Mouse (Mus musculus) thymus, postnatal 10 days (tissue): ENCODE data around the gene Maml3.
A peak's percentile ranks its signal among the peaks of the same experiment; 100 is the strongest.

Source experiments
- DNase-seq, 2 experiments: peaks; one replicate each; pipeline ENCODE4 v3.0.0; 2021; ENCODE audit warnings: low spot score in 2 of 2

The Maml3 gene

DNA sequence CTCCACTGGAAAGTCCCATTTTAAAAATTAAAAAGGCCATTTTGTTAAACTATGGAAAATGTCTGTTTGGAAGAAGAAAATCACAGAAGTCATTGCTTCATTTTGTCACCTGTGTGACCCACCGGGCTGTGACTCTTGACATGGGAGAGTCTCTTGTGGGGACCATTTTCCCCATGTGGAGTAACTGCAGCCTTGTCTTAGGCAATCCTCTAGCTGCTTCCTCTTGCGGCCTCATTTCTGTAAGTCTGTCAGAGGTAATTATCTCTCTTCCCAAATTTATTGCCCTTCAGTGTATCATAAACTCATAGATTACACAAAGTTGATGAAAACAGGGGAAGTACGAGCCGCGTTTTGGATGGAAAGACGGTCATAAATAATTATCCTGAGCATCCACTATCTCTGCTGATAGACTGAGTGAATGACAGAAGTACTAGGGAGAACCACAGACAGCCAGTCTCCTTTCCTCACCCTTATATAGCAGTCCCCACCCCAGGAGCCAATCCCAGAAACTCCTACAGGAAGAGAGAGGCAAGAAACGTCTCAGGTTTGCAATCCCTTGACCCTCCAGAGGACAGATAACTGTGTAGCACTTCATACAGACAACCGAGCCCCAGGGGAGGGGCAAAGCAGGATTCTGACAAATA is 14.5 kb downstream of the Maml3 start:
- DNase-seq, result no peak

DNA sequence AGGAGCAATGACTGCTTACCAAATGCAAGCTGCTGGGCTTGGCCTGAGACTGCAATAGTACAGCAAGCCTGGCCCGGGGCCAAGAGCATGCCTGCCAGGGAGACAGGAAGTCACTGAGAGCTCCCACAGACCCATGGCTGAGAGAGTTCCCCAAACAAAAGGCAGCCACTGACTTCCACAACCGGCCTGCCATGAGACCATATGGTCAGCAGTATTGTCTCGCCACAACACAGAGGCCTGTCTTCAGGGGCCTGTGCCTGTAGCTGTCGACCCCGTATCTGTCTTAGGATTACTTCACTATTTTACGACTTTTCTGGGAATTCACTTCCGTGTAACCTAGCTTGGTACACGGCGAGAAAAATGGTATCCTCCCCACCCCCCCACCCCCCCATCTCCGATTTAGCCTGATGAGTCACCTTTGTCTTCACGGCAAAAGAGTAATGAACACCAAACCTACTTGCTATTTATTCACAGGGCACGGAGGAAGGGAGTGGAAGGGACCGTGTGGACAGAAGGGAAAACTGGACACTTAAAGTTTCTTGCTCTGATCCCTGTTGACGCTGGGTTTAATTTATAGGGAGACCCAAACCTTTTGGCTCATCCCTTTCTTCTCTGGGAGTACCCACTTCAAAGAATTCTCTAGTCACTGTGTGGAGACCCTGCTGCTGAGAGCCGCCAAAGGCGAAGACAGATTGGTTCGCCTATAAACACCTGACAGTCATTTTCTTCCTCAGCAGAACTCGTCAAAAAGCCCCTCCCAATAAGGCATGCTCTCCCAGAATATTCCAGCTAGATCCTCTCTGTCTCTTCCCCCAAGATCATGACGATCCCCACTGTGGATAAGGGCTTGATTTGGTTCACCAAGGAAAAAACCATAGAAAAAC is 16.2 kb downstream of the Maml3 start:
- peak; percentile 68 to 81 for DNase-seq

DNA sequence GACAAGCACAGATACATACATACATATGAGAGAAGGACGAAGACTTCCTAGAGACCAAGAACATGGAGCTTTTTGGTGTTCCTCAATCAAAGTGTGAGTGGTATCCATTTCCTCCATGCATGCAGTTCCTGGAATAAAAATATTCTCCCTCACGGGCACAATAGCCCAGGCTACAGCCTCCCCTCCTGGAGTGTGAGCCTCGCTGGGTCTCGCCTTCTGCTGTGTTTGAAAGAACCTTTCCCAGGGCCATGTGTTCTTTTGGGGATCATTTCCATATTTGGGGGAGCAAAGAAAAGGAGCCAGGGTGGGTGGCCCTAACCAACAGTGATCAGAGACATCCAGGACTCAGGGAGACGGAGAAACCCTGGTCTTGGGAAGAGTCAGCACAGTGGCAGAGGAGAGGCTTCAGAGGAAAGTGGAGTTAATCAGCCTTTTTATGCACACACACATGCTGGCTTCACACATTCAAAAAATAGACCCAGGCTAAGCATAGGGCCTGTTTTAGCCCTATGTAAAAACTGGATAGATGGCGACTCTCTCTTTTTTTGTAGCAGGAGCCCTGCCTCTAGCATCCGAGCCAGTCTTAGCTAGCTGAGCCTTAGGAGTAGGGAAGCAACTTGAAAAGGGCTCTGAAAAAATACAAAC is 17.1 kb downstream of the Maml3 start:
- DNase-seq, result no peak

DNA sequence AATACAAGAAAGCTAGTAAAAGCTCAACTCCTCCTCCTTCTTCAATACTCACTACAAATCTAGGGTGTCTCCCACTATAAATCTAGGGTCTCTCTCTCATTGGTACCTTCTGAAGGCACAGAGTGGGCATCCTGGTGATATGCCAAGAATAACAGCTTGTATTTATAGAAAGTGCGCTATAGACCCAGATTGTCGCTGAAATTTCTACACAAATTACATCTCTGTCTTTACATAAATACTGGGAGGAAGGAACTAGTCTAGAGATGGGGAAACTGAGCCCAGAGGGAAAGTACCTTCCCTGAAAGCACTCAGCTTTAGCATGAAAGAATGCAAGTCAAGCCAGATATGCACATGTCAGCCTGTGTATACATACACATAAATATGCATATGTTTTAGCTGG is 26.1 kb downstream of the Maml3 start:
- no peak for DNase-seq

DNA sequence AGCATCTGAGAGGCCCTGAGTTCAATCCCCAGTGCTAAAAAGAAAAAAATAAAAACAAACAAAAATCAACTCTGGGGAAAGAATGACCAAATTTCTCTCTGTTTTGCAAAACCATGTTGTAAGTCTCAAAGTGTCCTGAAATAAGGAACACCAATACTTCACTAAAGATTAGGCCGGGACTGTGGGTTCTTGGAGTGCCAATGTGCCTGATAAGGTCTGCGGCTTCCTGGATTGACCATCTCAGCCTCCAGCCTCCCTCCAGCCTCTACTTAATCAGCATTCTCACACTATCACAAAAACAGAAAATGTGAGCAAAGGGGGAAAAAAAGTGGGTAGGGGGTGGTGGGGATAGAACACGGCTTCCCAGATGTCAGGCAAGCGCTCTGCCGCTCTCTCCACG is 30.9 kb downstream of the Maml3 start:
- no peak for DNase-seq

DNA sequence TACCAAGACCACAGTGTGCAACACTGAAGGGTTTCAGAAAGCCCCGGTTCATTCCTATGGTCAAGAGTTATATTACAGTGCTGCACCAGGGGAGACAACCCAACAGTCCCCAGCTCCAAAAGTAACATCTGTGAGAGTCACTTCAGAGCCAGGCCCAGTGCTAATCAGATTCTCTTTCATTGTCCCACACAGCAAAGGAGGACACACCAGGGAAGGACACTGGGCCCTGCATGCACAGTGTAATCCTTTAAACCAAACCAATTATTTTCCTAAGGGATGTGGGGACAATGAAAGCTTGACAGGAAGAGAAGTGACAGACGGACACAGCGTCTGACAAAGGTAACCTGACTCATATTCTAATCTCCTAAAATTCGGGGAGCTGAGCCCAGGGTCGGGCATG is 32.9 kb downstream of the Maml3 start:
- DNase-seq, result no peak

DNA sequence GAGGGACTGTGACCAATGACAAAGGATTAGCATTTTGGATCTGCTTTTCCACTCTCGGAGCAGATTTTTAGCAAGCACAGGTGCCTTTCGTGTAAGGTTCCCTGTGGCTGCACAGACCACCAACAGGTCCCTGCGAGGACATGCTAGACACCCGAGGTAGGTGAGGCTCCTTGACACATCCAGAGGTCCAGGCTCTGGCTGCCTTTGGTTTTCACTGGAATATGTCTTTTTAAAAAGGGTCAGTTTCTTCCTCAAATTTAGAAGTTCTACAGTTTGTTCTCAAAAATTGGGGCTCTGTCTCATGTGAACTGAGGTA is 34.8 kb downstream of the Maml3 start:
- no peak for DNase-seq

DNA sequence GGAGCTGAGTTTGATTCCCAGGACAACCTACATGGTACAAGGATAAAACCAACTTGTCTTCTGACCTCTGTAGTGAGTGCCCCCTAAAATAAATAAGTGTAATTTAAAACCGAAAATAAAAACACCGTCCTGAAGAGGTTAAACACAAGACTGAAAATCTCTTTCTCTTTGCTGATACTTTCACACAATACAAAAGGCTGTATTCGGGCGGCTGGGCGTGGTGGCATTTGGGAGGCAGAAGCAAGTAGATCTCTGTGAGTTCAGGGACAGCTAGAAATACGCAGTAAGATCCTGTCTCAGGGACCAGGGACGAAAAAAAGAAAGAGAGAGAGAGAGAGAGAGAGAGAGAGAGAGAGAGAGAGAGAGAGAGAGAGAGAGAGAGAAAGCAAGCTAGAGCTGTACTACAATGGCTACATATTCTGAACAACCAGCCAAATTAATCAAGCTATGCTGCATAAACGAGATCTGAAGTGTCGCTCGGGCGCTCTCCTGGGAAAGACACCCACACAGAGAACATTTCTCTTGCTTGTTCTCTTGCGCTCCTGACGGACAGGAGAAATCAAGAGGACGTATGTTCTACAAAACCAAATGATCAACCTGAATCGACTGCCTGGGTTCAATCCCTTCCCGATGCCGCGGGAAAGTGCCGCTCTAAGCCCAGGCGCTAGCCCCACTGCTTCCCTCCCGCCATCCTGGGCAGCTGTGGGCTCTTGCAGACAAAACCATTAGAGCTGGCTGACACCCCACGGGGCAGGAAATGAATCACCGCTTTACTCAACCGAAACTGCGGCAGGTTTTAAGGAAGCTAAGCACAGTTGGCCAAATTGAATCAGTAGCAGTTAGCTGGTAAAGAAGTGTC is 35.3 kb downstream of the Maml3 start:
- DNase-seq, result peak; percentile 46 to 63

DNA sequence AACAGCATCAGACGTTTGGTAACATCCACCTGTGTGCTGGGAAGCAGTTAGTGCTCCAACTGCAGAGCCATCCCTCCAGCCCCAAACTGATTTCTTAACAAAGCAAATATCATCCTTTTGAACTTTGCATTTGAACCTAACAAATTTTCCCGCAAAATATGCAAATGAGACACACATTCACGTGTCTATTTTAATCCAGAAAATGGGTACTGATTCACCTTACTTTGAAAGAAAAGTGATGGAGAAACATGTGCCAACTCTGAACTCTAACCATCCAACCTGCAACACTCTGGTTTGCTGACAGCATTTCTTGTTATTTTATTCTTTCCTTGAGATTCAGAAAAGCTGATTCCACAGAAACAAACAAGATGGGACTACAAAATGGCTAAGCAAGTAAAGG is 36.0 kb downstream of the Maml3 start:
- no peak for DNase-seq

DNA sequence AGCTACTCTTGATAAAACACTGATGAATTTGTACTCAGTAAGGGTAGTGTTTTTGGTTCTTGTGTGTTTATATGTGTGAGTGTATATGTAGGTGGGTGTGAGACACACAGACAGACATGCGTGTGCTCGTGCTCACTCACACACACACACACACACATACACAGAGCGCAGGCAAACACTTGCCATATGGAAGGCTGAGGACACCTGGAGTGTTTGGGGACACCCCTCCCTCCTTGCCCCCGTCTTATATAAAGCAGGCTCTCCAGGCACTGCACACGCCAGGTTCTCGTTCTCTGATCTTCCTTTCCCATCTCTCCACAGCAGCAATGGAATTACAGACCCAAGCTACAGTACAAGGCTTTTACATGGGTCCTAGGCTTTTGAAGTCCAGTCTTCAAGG is 37.7 kb downstream of the Maml3 start:
- no peak for DNase-seq

DNA sequence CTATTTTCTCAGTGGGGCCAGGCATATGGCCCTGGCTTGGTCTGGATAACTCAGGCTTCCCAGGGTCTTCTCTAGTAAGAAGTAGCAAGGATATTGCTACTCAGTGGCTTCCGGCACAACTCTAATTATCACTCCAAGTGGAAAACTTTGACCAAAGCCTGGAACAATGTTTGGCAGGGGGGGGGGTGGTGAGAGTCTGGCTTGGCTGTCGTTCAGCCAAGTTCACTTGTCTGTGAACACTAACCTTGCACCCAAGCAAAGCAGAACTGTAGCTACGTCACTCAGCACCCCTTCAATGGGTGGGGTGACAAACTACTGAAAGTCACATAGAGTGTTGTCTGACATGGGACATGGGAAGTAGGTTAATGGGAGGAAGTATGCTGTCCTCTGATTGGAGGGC is 38.7 kb downstream of the Maml3 start:
- DNase-seq, result no peak

DNA sequence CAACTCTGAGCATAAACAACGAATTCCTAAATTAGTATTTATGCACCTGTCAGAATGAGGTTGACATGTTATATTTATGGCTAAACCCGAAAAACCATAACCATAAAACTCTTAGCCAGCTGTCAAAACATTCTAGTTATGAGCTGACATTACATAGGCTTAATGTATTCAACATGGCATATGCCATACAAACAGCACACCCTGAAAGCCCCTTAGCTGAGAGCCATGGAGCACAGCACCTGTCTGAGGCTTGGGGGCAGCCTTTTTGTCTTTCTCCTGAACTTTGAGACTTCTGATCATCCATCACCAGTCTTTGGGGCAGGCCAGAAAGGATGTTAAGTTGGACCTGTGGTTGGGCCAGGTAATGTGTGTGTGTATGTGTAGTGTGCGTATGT is 41.6 kb downstream of the Maml3 start:
- DNase-seq, result no peak

DNA sequence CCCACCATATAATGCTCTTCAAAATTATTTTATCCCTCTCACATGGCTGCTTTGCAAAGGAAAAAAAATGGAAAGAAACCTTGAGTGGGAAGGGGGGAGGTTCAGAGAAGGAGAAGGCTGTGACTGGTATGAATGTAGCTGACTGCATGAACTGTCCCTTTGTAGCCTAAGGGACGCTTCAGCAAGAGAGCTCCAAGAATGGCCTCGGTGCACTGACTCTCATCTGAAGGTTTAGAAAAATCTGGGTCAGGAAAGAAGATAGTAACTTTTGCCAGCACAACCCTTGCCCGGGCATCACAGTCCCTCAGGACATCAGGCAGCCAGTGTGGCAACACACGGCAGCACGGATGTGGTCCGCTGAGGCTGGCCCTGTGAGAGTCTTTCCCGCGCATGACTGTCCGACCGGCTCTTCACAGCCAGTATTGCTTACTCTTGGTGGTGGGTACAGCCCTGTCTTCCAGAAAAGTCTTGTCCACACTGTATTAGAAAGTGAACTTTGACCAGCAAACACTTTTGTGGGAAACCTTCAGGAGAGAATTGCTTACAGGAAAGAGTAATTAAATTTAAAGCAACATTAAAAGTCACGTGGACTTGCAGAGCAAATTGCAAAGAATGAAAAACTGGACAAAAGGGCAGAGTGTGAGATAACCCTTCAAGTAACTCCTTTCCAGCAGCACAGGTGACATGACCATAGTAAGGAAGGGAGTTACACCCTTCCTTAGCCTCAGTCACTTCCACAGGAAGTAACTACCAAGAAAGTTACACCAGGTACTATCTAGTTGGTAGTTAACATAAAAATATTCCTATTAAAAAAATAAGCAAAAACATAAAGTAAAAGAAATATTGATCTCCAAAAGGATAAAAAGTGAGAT is 42.3 kb downstream of the Maml3 start:
- no peak for DNase-seq

DNA sequence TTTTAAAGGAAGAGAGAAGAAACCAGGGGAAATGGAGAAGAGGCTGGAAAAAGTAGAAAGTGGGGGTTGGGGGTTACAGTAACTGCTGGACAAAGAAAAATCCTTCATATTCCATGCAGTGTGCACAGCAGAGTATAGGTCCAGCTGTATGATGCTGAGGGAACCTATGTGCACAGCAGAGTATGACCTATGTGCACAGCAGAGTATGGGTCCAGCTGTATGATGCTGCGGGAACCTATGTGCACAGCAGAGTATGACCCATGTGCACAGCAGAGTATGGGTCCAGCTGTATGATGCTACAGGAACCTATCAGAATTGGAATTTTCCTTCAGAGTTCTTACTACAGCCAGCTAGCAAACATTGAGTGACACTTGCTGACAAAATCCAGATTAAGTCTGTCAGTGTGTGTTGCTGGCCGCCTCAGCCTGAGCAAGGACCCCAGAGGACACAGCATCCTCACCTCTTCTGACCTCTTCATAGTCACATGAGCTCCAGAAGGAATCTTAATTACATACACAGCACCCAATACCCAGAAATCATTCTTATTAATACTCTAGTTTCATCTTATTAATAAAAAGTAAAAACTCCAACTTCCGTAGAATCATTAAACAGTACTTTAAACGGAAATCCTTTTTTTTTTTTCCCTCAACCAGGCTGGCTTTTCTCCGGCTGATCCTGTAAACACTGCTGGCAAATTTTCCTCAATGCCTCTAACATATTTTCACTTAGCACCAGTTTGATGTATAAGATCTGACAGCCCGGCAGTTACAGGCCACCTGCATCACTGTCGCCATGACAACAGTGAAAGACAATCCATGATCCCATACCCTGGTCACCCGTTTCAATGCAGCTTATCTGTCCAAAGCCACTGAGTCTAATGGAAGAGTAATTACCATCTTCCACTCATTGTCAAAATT is 43.1 kb downstream of the Maml3 start:
- no peak for DNase-seq

DNA sequence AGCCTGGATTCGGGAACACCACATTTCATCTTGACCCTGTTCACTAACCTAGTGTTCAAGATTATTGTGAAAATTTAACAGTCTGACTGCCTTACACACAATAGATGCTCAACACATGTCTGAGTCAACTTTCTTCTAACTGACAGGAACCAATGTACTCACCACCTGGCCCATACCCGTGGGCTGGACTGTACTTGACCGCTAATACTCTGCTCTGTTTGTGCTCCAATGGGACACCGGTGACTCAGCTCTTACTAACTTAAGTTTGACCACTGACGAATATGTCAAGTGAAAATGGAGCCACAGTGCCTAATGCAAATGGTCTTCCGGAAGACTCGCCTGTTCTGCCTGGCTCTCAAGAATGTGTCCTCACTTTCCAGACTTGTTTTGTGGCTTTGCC is 44.0 kb downstream of the Maml3 start:
- no peak for DNase-seq

DNA sequence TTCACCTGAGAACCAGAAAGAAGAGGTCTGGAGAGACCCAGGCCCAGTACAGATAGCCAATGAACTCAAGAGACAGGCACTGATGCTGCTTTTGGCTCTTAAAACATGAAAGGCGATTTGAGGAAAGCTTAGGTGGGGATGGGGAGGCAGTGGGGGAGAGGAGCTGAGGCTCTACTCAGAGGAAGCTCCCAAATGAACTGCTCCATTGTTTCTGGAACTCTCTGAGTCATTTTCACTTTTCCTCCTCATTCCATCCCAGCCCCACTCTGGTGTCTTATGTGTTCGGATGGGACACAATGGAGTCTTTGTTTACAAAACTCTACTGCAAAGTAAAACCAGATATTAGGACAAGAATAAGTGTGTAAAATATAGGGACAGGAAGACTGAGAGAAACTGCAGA is 53.1 kb downstream of the Maml3 start:
- no peak for DNase-seq

DNA sequence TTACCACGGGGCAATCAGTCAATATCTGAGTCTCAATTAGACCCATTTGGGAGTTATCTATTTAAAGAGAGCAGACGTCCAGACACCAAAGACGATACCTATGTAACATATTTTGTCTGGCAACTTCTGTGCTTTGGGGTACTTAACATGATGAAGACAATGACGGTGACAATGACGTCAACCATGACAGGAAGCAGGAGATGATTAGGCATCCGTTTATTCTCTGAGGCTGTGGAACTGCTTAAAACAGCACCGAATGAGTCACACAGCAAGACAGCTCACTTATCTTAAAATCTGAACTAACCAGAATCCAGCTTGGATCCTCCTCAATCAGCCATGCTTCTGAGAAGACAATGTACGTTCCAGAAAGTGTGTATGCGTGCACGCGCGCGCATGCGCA is 56.8 kb downstream of the Maml3 start:
- no peak for DNase-seq

DNA sequence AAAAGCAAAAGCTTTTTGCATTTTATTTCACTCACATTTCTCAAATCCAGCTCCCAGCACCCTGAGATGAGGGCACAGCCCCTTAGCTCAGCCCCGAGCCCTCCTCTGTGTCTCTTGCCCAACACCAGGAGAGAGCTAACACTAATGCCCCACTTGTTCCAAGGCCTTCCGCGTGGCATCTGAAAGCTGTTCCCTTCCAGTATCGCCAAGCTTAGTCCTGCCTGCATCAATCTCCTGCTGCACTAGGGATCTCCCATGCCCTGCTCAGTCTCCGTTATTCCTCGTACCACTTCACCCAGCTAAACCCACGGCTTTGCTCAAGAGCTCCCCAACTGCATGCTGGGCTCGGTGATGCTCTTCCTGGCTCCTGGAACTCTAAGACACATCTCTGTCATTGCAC is 57.3 kb downstream of the Maml3 start:
- no peak for DNase-seq

DNA sequence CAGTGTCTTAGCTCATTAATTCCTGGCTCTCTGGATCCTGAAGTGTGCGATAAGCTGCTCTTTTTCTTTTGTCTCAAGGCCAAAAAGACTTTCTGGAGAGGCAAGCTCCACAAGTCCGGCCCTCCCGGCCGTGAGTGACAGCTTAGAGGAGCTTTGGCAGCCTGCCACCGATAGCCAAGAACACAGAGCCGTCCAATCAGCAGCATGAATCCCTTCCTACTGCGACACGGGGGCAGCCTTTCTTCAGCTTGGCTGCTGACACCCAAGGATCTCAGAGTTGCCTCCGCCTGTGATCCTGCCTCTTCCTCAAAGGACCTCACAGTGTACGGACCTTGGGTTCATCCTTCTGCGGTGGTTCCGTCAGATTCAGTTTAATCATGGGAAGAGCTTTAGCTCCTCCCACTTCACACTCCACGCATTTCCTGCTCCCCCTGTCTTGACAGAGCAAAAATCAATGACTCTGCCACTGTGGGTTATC is 57.9 kb downstream of the Maml3 start:
- peak; percentile 79 for DNase-seq
